Mouse (Mus musculus): ENCODE measurements at regions not wholly inside any gene's neighbourhood (a gene's known extent, or its start where the extent isn't known, plus 50 kb on each side); places are given as distances from the start of the nearest gene placed in this dataset.

DNA sequence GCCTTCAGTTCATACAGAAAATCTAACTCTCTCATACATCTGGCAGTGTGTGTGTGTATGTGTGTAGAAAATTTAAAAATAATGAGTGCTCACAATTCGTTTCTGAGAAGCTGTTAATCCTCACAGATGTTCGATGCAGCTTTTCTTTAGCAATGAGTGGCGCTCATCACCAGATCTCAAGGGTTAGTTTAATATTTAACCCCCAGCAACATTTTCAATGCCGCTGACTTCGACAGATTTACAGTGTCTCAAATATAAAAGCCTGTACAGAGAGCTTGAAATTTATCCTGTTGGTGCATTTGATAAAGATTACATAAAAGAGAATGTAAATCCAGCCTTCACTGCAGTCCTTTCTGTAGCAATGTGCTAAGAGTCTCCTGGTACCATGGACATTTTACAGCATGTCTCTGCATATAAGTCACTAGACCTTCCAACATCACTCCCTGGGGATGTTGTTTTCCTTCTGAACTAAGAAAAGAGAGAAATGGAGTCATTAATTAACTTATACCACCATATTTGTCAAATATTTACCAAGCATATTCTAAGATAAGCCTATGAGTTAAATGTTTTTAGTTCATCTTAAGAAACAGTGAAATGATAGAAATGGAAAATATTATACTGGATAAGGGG, 670.8 kb upstream of the Kirrel3 start:
- no peaks in the 10 kb centered on the region for H3K4me1 ChIP-seq (ENCODE audit: control insufficient read depth, insufficient read depth, insufficient read length, low read length)
- H3K27me3 ChIP-seq (ENCODE audit: control insufficient read depth, insufficient read depth, low read length): no peaks in the 10 kb centered on the region
- no peak overlapping the region for H3K27ac ChIP-seq (ENCODE audit: insufficient read depth, low read depth, low read length)
- no peak overlapping the region for H3K4me3 ChIP-seq (ENCODE audit: low read depth, low read length)
- no peak for TF ChIP-seq CTCF (IDR thresholded peaks at IDR 0.05; ENCODE audit: extremely low read depth, insufficient read length, insufficient replicate concordance, low read depth, low read length)
- TF ChIP-seq POLR2A (IDR thresholded peaks at IDR 0.05; ENCODE audit: low read depth, low read length): no peak
- 22% methylated on average over 5 of the region's 5 CpGs for WGBS
- H3K36me3 ChIP-seq (ENCODE audit: control insufficient read depth, insufficient read depth, low read length): no peaks in the 10 kb centered on the region

DNA sequence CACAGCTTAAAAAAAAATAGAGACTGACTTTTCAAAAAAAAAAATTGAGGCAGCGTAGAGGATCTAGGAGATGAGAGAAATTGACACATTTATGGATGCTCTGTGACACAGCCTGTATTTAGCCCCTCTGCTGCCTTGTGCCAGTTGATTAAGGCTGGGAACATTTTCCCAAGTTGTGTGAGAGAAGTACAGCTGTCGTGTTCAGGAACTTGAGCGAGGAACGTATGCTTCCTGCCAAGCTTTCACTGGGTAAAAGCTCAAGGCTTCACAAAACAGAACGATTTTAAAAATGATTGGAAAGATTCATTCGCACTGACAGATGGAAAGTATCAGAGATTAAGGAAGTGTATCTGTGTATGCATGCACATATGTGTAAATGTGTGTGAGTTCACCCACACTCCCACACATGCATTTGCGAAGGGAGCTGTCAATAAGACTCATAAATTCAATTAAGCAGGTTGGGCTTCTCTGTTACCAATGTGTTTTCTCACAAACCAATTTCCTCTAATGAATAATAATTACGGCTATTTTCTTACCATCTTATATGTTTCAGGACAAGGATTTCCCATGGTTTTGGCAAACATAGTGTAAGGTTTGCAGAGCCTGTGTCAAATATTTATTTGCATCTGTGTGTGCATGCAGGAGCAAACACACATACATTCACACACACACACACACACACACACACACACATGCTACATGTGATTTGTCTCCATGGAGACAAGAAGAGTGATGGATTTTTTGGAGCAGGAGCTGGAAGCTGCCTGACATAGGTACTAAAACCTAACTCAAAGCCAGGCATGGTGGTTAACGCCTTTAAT, 662.9 kb upstream of the Kirrel3 start:
- no peaks in the 10 kb centered on the region for H3K4me1 ChIP-seq (ENCODE audit: control insufficient read depth, insufficient read depth, insufficient read length, low read length)
- H3K27ac ChIP-seq (ENCODE audit: insufficient read depth, low read depth, low read length): no peak overlapping the region
- WGBS: 77% methylated on average over 9 of the region's 9 CpGs
- no peak overlapping the region for H3K4me3 ChIP-seq (ENCODE audit: low read depth, low read length)
- H3K27me3 ChIP-seq (ENCODE audit: control insufficient read depth, insufficient read depth, low read length): no peaks in the 10 kb centered on the region
- H3K36me3 ChIP-seq (ENCODE audit: control insufficient read depth, insufficient read depth, low read length): no peaks in the 10 kb centered on the region
- TF ChIP-seq POLR2A (IDR thresholded peaks at IDR 0.05; ENCODE audit: low read depth, low read length) (no peak), CTCF (IDR thresholded peaks at IDR 0.05; ENCODE audit: extremely low read depth, insufficient read length, insufficient replicate concordance, low read depth, low read length) (no peak)

DNA sequence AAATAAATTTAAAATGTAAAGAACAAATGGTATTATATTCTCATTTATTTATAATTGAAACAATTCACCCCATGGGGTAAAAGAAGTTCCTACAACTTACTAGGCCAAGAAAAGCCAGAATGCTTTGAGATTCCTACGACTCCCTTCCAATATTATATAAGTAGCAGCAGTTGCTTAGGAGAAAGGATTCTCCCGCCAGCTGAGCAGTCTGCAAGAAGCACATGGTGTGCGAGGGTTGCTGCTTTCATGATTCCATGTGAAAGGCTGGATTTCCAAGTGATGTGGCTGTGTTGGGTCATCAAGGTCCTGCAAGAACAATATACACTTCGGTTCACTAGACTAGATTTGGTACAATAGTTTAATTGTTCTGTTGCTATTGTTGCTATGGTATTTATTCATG, 659.6 kb upstream of the Kirrel3 start:
- no peak for TF ChIP-seq POLR2A (IDR thresholded peaks at IDR 0.05; ENCODE audit: low read depth, low read length)
- no peak for TF ChIP-seq CTCF (IDR thresholded peaks at IDR 0.05; ENCODE audit: extremely low read depth, insufficient read length, insufficient replicate concordance, low read depth, low read length)
- no peak overlapping the region for H3K4me3 ChIP-seq (ENCODE audit: low read depth, low read length)
- no peaks in the 10 kb centered on the region for H3K36me3 ChIP-seq (ENCODE audit: control insufficient read depth, insufficient read depth, low read length)
- WGBS: 81% methylated on average over 4 of the region's 4 CpGs
- no peak overlapping the region for H3K27ac ChIP-seq (ENCODE audit: insufficient read depth, low read depth, low read length)
- H3K4me1 ChIP-seq (ENCODE audit: control insufficient read depth, insufficient read depth, insufficient read length, low read length): no peaks in the 10 kb centered on the region
- H3K27me3 ChIP-seq (ENCODE audit: control insufficient read depth, insufficient read depth, low read length): no peaks in the 10 kb centered on the region

DNA sequence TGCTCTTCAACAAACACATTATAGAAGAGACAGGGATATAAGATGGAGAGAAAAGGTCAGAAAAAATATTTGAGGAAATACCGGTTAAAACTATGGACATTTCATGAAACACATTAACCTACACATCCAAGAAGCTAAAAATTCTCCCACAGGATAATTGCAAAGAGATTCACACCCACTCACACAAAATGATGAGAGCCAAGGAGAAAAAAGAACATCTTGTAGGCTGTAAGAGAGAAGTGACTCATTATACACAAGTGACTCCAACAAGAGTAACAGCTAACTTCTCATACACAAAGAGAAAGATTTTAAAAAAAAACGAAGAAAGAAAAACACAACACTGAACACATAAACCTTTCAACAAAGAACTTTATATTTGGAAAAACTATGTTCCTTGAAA, 658.3 kb upstream of the Kirrel3 start:
- Histone ChIP-seq H3K4me1 (ENCODE audit: control insufficient read depth, insufficient read depth, insufficient read length, low read length) (no peaks in the 10 kb centered on the region), H3K27ac (ENCODE audit: insufficient read depth, low read depth, low read length) (no peak overlapping the region), H3K27me3 (ENCODE audit: control insufficient read depth, insufficient read depth, low read length) (no peaks in the 10 kb centered on the region), H3K36me3 (ENCODE audit: control insufficient read depth, insufficient read depth, low read length) (no peaks in the 10 kb centered on the region), H3K4me3 (ENCODE audit: low read depth, low read length) (no peak overlapping the region)
- no peak for TF ChIP-seq POLR2A (IDR thresholded peaks at IDR 0.05; ENCODE audit: low read depth, low read length)
- no peak for TF ChIP-seq CTCF (IDR thresholded peaks at IDR 0.05; ENCODE audit: extremely low read depth, insufficient read length, insufficient replicate concordance, low read depth, low read length)
- WGBS: 72% methylated on average over 2 of the region's 2 CpGs

DNA sequence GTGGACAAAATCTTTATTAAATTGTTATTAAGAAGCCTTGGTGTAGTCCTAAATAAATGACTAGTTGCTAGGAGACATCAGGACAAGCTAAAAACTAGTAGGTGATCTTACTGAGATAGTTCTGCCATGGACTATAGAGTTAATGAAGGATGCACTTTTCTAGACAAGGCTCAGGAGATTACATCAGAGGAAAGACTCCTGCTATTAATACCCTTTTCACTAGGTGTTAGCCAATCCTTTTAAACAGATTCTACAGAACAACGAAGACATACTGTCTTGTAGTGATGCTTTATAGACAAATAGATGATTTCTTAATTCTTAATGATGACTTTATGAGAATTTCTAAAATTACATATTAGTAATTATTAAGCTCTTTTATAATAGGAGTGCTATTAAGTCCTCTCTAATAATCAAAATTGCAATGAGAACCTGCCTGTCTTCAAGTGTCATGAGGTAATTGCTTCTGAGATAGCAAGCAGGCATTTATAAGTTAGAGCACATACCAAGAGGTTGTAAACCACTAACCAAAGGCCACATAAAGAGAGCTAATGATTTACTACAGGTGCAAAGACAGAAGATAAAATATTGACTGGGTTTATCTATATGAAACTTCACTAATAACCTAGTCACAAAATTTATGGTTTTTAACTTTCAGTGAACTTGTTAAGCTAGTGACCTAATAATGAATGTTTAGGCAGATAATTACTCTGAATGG, 647.9 kb upstream of the Kirrel3 start:
- 22% methylated on average over 1 of the region's 1 CpGs for WGBS
- no peak for TF ChIP-seq CTCF (IDR thresholded peaks at IDR 0.05; ENCODE audit: extremely low read depth, insufficient read length, insufficient replicate concordance, low read depth, low read length)
- TF ChIP-seq POLR2A (IDR thresholded peaks at IDR 0.05; ENCODE audit: low read depth, low read length): no peak
- H3K36me3 ChIP-seq (ENCODE audit: control insufficient read depth, insufficient read depth, low read length): no peaks in the 10 kb centered on the region
- no peak overlapping the region for H3K27ac ChIP-seq (ENCODE audit: insufficient read depth, low read depth, low read length)
- no peaks in the 10 kb centered on the region for H3K4me1 ChIP-seq (ENCODE audit: control insufficient read depth, insufficient read depth, insufficient read length, low read length)
- H3K27me3 ChIP-seq (ENCODE audit: control insufficient read depth, insufficient read depth, low read length): no peaks in the 10 kb centered on the region
- no peak overlapping the region for H3K4me3 ChIP-seq (ENCODE audit: low read depth, low read length)

DNA sequence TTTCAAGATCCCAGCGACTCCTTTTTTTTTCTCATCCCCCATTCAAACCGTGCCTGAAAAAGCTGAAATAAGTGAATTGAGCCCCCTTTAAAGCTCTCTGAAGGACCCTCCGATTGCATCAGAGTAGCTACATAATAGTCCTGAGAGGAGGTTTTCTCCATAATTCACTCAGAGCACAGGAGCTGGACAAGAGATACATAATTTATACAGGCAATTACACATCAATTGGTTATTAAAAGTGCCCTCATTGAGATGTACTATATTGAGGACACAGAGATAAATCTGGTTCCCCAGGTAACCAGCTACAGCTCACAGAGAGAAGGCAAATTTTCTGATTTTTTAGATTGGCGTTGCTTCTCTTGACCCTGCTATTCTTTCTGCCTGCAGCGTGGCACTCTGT, 636.1 kb upstream of the Kirrel3 start:
- Histone ChIP-seq H3K27me3 (ENCODE audit: control insufficient read depth, insufficient read depth, low read length) (no peaks in the 10 kb centered on the region), H3K4me1 (ENCODE audit: control insufficient read depth, insufficient read depth, insufficient read length, low read length) (no peaks in the 10 kb centered on the region), H3K4me3 (ENCODE audit: low read depth, low read length) (no peak overlapping the region), H3K27ac (ENCODE audit: insufficient read depth, low read depth, low read length) (no peak overlapping the region), H3K36me3 (ENCODE audit: control insufficient read depth, insufficient read depth, low read length) (no peaks in the 10 kb centered on the region)
- TF ChIP-seq CTCF (IDR thresholded peaks at IDR 0.05; ENCODE audit: extremely low read depth, insufficient read length, insufficient replicate concordance, low read depth, low read length) (no peak), POLR2A (IDR thresholded peaks at IDR 0.05; ENCODE audit: low read depth, low read length) (no peak)
- 87% methylated on average over 5 of the region's 5 CpGs for WGBS

DNA sequence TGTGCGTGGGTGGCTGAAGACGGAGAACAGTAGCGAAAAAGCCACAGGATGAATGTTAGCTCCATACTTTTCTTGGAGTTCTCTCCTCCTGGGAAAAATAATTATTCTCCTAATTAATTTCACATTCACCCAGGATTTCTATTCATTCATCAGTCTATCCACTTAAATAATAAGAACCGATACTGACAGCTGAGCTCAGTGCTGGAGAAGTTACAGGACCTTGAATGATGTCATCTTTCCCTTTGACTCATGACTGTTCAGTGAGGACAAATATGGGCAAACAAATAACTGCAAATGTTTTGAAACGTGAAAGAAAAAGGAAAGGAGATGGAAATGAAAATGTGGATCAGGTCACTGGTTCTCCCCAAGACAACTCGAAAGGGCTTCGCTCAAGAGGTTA, 635.7 kb upstream of the Kirrel3 start:
- 76% methylated on average over 7 of the region's 7 CpGs for WGBS
- Histone ChIP-seq H3K27ac (ENCODE audit: insufficient read depth, low read depth, low read length) (no peak overlapping the region), H3K4me3 (ENCODE audit: low read depth, low read length) (no peak overlapping the region), H3K36me3 (ENCODE audit: control insufficient read depth, insufficient read depth, low read length) (no peaks in the 10 kb centered on the region), H3K4me1 (ENCODE audit: control insufficient read depth, insufficient read depth, insufficient read length, low read length) (no peaks in the 10 kb centered on the region), H3K27me3 (ENCODE audit: control insufficient read depth, insufficient read depth, low read length) (no peaks in the 10 kb centered on the region)
- no peak for TF ChIP-seq CTCF (IDR thresholded peaks at IDR 0.05; ENCODE audit: extremely low read depth, insufficient read length, insufficient replicate concordance, low read depth, low read length)
- no peak for TF ChIP-seq POLR2A (IDR thresholded peaks at IDR 0.05; ENCODE audit: low read depth, low read length)
